ENCODE assay signal across 8 mouse cellular contexts in the genomic region with DNA sequence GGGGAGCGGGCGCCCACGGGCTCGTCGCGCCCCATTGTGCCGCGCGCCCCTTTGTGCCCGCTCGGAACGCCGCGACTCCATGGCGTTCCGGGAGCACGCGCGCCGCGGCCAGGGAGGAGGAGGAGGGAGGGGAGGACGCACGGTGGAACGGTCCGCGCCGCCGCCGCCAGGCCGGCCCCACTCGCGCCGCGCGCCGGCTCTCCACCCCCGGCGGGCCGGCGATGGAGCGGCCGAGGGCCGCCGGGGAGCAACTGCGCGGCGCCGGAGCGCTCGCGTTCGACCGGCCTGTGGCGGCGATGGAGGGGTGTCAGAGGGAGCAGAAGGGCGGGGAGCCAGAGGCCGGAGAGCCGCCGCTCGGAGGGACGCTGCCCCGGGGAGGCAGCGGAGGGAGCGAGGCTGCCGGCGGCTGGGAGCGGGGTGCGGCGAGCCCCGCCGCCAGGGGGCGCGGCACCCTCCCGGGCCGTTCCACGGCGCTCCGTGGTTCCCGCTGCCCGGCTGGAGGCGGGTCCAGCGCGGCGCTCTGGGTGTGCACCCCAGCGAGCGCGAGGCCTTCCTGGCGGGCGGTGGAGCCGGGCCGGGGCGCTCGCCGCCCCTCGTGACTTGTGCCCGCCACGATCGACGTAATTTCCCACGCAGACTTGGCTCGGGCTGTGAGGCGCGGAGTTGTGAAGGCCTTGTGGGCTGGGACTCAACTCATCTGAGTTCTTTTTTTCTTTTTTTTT. TPM values are rescaled to one million over a fixed set of nuclear protein-coding genes. Genes with fewer than 3 reads are reported as not detected.
DNase-seq lines count a peak whose midpoint lies in the region; ATAC-seq lines count a peak whose summit lies in the region.

No protein-coding gene starts in this region.

- no peaks in the 10 kb centered on the region for H3K9me3 ChIP-seq in hindbrain, embryonic 12.5 days (replicated peaks)

- H3K36me3 ChIP-seq in hindbrain, embryonic 12.5 days: no peaks in the 10 kb centered on the region

- H3K4me2 ChIP-seq in hindbrain, embryonic 12.5 days (replicated peaks): peak overlapping the region; percentile 82

- H3K27ac ChIP-seq in hindbrain, embryonic 12.5 days: peak overlapping the region; percentile 99

- peak overlapping the region; percentile 73 for H3K4me3 ChIP-seq in hindbrain, embryonic 12.5 days

- under 1% methylated on average over 74 of the region's 103 CpGs for WGBS in hindbrain, embryonic 12.5 days

- DNase-seq in NIH3T3 (ENCODE audit: low read depth): peak; percentile 97
- DNase-seq in cerebellum, adult 9-11 months: peak; percentile 74
- DNase-seq in frontal cortex, postnatal 10 days (ENCODE audit: low spot score in 2 of 2): peak; percentile 54 to 74
- peak; percentile 65 for DNase-seq in left cerebral cortex, adult 11 months (ENCODE audit: low spot score)
- peak; percentile 87 for DNase-seq in lung, postnatal 36 days
- peak; percentile 85 for DNase-seq in retina, embryonic 14.5 days (ENCODE audit: low spot score)
- peak; percentile 93 for DNase-seq in thymus, postnatal 4 days

- H3K4me1 ChIP-seq in hindbrain, embryonic 12.5 days: peaks cover 45% of the 10 kb centered on the region

- H3K27me3 ChIP-seq in hindbrain, embryonic 12.5 days: no peaks in the 10 kb centered on the region

- H3K9ac ChIP-seq in hindbrain, embryonic 12.5 days: peak overlapping the region; percentile 95

- ATAC-seq in hindbrain, embryonic 12.5 days (ENCODE audit: low FRiP score): peak; percentile 79

RNA-seq across cellular contexts. Expression of gene Bend3, which starts 1.0 kb away (rescaled TPM):
- 6.7 and 7.3 TPM in 2 replicates for polyA plus RNA-seq in hindbrain, embryonic 12.5 days (2016; fragmentation: Nextera tagmentation; extraction: Ambion mirVana)

RNA-seq across cellular contexts. Expression of gene Gm9803, which starts 44.3 kb away (rescaled TPM):
- polyA plus RNA-seq in hindbrain, embryonic 12.5 days (2016; fragmentation: Nextera tagmentation; extraction: Ambion mirVana): 10.1 and 22.2 TPM in 2 replicates

Comparison
In these comparisons a context has a peak if more than half of its experiments do, and no peak if none do; other contexts are left out.
1. Peak in every context shown above with its lines: DNase-seq, ATAC-seq, H3K4me3 ChIP-seq and H3K27ac ChIP-seq.